Mouse (Mus musculus) midbrain, embryonic 12.5 days (tissue): ENCODE data around the gene Nkain2. TPM values are rescaled to one million over a fixed set of nuclear protein-coding genes. Genes with fewer than 3 reads are reported as not detected.

Experiments
- ATAC-seq: fragments of 200-750 bp; cut with Nextera tagmentation; 2 replicates; pipeline ENCODE4 v1.8.0; 2017; ENCODE audit warnings: low read depth, moderate TSS enrichment, moderate library complexity; ENCODE audit not compliant: low FRiP score
- H3K27ac ChIP-seq: fragments of 300-500 bp; sonication (generic); replicated peaks from 2 replicates; pipeline ENCODE4 v1.5.1; 2016; ENCODE audit warnings: mild to moderate bottlenecking
- H3K27me3 ChIP-seq: fragments of 300-500 bp; sonication (generic); 2 replicates; pipeline ENCODE4 v1.6.1; 2016; ENCODE audit warnings: mild to moderate bottlenecking
- H3K36me3 ChIP-seq: fragments of 300-500 bp; sonication (generic); 2 replicates; pipeline ENCODE4 v1.6.1; 2016
- H3K4me1 ChIP-seq: fragments of 300-500 bp; sonication (generic); 2 replicates; pipeline ENCODE4 v1.6.1; 2016
- H3K4me2 ChIP-seq: fragments of 300-500 bp; sonication (generic); replicated peaks from 2 replicates; pipeline ENCODE4 v1.6.1; 2016; ENCODE audit warnings: mild to moderate bottlenecking, moderate library complexity
- H3K4me3 ChIP-seq: fragments of 300-500 bp; sonication (generic); 2 replicates; pipeline ENCODE4 v1.5.1; 2016; ENCODE audit warnings: mild to moderate bottlenecking
- H3K9ac ChIP-seq: fragments of 300-500 bp; sonication (generic); replicated peaks from 2 replicates; pipeline ENCODE4 v1.6.1; 2016; ENCODE audit warnings: mild to moderate bottlenecking, moderate library complexity
- H3K9me3 ChIP-seq: fragments of 300-500 bp; sonication (generic); 2 replicates; pipeline ENCODE4 v1.6.1; 2016; ENCODE audit warnings: mild to moderate bottlenecking
- WGBS: fragments of 180-500 bp; shearing (Covaris S2); methylation state at CpG from one replicate; pipeline ENCODE4 v1.1.7; 2016; 5-methylcytosine and 5-hydroxymethylcytosine counted together
- polyA plus RNA-seq: library from polyadenylated mRNA; unstranded; fragments of >200 nt; fragmentation: Nextera tagmentation; extraction: Ambion mirVana; gene quantifications from 2 replicates; pipeline ENCODE4 v1.2.1, GENCODE M21; 2016

Nkain2 gene
- polyA plus RNA-seq, 1 experiment from 2014 or later: 3.3 TPM

GRCm38 (mm10) chr10:32536057-32536456 is 354.2 kb downstream of the Nkain2 start:
- H3K36me3 ChIP-seq: no peaks in the 10 kb centered on the region
- no peaks in the 10 kb centered on the region for H3K27me3 ChIP-seq
- no peaks in the 10 kb centered on the region for H3K9me3 ChIP-seq
- no peaks in the 10 kb centered on the region for H3K4me1 ChIP-seq
- no peak overlapping the region for H3K4me3 ChIP-seq
- no peak overlapping the region for H3K9ac ChIP-seq
- ATAC-seq: no peak
- WGBS: 58% methylated on average over 1 of the region's 1 CpGs
- H3K4me2 ChIP-seq: no peak overlapping the region
- no peak overlapping the region for H3K27ac ChIP-seq

GRCm38 (mm10) chr10:32510821-32511220 is 379.4 kb downstream of the Nkain2 start:
- ATAC-seq: no peak
- Histone ChIP-seq H3K4me1 (no peaks in the 10 kb centered on the region), H3K4me2 (no peak overlapping the region), H3K27ac (no peak overlapping the region), H3K36me3 (no peaks in the 10 kb centered on the region), H3K9me3 (no peaks in the 10 kb centered on the region), H3K27me3 (no peaks in the 10 kb centered on the region), H3K4me3 (no peak overlapping the region), H3K9ac (no peak overlapping the region)
- 95% methylated on average over 1 of the region's 1 CpGs for WGBS

- H3K9me3 ChIP-seq: no peaks in the 10 kb centered on the region
- H3K9ac ChIP-seq: no peak overlapping the region
- H3K36me3 ChIP-seq: no peaks in the 10 kb centered on the region
- ATAC-seq: no peak
- no peak overlapping the region for H3K27ac ChIP-seq
- no peak overlapping the region for H3K4me3 ChIP-seq
- 94% methylated on average over 1 of the region's 1 CpGs for WGBS
- no peak overlapping the region for H3K4me2 ChIP-seq
- no peaks in the 10 kb centered on the region for H3K27me3 ChIP-seq
- H3K4me1 ChIP-seq: no peaks in the 10 kb centered on the region
These were observed 395.6 kb downstream of the Nkain2 start for GRCm38 (mm10) chr10:32494591-32495182.

GRCm38 (mm10) chr10:32493600-32493999 is 396.7 kb downstream of the Nkain2 start:
- no peak overlapping the region for H3K4me3 ChIP-seq
- no peak for ATAC-seq
- H3K9me3 ChIP-seq: no peaks in the 10 kb centered on the region
- 71% methylated on average over 1 of the region's 1 CpGs for WGBS
- no peaks in the 10 kb centered on the region for H3K4me1 ChIP-seq
- H3K9ac ChIP-seq: no peak overlapping the region
- no peak overlapping the region for H3K27ac ChIP-seq
- no peaks in the 10 kb centered on the region for H3K36me3 ChIP-seq
- no peaks in the 10 kb centered on the region for H3K27me3 ChIP-seq
- H3K4me2 ChIP-seq: no peak overlapping the region

- no peak overlapping the region for H3K27ac ChIP-seq
- no peaks in the 10 kb centered on the region for H3K27me3 ChIP-seq
- no peaks in the 10 kb centered on the region for H3K9me3 ChIP-seq
- no peak overlapping the region for H3K4me3 ChIP-seq
- H3K36me3 ChIP-seq: no peaks in the 10 kb centered on the region
- no peak overlapping the region for H3K4me2 ChIP-seq
- H3K9ac ChIP-seq: no peak overlapping the region
- no peaks in the 10 kb centered on the region for H3K4me1 ChIP-seq
- 70% methylated on average over 2 of the region's 2 CpGs for WGBS
- ATAC-seq: no peak
These were observed 427.5 kb downstream of the Nkain2 start for GRCm38 (mm10) chr10:32462726-32463125.

- no peak for ATAC-seq
- no peak overlapping the region for H3K27ac ChIP-seq
- H3K4me2 ChIP-seq: no peak overlapping the region
- H3K27me3 ChIP-seq: no peaks in the 10 kb centered on the region
- no peaks in the 10 kb centered on the region for H3K36me3 ChIP-seq
- H3K9ac ChIP-seq: no peak overlapping the region
- H3K9me3 ChIP-seq: no peaks in the 10 kb centered on the region
- no peaks in the 10 kb centered on the region for H3K4me1 ChIP-seq
- no peak overlapping the region for H3K4me3 ChIP-seq
- WGBS: 80% methylated on average over 3 of the region's 3 CpGs
These were observed 450.2 kb downstream of the Nkain2 start for GRCm38 (mm10) chr10:32439932-32440519.

GRCm38 (mm10) chr10:32414228-32414627 is 476.0 kb downstream of the Nkain2 start:
- no peaks in the 10 kb centered on the region for H3K36me3 ChIP-seq
- ATAC-seq: no peak

GRCm38 (mm10) chr10:32411331-32411730 is 478.9 kb downstream of the Nkain2 start:
- H3K4me1 ChIP-seq: no peaks in the 10 kb centered on the region
- H3K9ac ChIP-seq: no peak overlapping the region
- no peak overlapping the region for H3K4me2 ChIP-seq
- WGBS: 85% methylated on average over 2 of the region's 2 CpGs
- no peak overlapping the region for H3K27ac ChIP-seq
- ATAC-seq: no peak
- no peaks in the 10 kb centered on the region for H3K27me3 ChIP-seq
- no peaks in the 10 kb centered on the region for H3K36me3 ChIP-seq
- H3K4me3 ChIP-seq: no peak overlapping the region
- H3K9me3 ChIP-seq: no peaks in the 10 kb centered on the region

More at GRCm38 (mm10) chr10:32414228-32414627, 476.0 kb downstream of the Nkain2 start:
- H3K27ac ChIP-seq: no peak overlapping the region
- H3K9me3 ChIP-seq: no peaks in the 10 kb centered on the region
- no peak overlapping the region for H3K9ac ChIP-seq
- no peaks in the 10 kb centered on the region for H3K4me1 ChIP-seq
- no peak overlapping the region for H3K4me2 ChIP-seq
- H3K27me3 ChIP-seq: no peaks in the 10 kb centered on the region
- no peak overlapping the region for H3K4me3 ChIP-seq

- H3K4me3 ChIP-seq: no peak overlapping the region
These were observed 489.3 kb downstream of the Nkain2 start for GRCm38 (mm10) chr10:32400961-32401360.

GRCm38 (mm10) chr10:32393859-32394521 is 496.3 kb downstream of the Nkain2 start:
- H3K4me2 ChIP-seq: no peak overlapping the region
- no peaks in the 10 kb centered on the region for H3K4me1 ChIP-seq
- no peak overlapping the region for H3K9ac ChIP-seq
- H3K4me3 ChIP-seq: no peak overlapping the region
- 91% methylated on average over 1 of the region's 1 CpGs for WGBS
- no peak overlapping the region for H3K27ac ChIP-seq
- H3K36me3 ChIP-seq: no peaks in the 10 kb centered on the region
- no peaks in the 10 kb centered on the region for H3K9me3 ChIP-seq
- ATAC-seq: no peak
- H3K27me3 ChIP-seq: no peaks in the 10 kb centered on the region

More at GRCm38 (mm10) chr10:32400961-32401360, 489.3 kb downstream of the Nkain2 start:
- H3K27me3 ChIP-seq: no peaks in the 10 kb centered on the region
- no peaks in the 10 kb centered on the region for H3K4me1 ChIP-seq
- no peaks in the 10 kb centered on the region for H3K9me3 ChIP-seq
- no peak overlapping the region for H3K4me2 ChIP-seq
- ATAC-seq: no peak
- 83% methylated on average over 1 of the region's 1 CpGs for WGBS
- no peak overlapping the region for H3K27ac ChIP-seq
- no peak overlapping the region for H3K9ac ChIP-seq
- H3K36me3 ChIP-seq: no peaks in the 10 kb centered on the region

- H3K9ac ChIP-seq: no peak overlapping the region
- no peaks in the 10 kb centered on the region for H3K4me1 ChIP-seq
- H3K27me3 ChIP-seq: no peaks in the 10 kb centered on the region
- H3K27ac ChIP-seq: no peak overlapping the region
- ATAC-seq: no peak
- no peaks in the 10 kb centered on the region for H3K9me3 ChIP-seq
- WGBS: 98% methylated on average over 1 of the region's 1 CpGs
- no peak overlapping the region for H3K4me3 ChIP-seq
- H3K36me3 ChIP-seq: no peaks in the 10 kb centered on the region
- H3K4me2 ChIP-seq: no peak overlapping the region
These were observed 496.9 kb downstream of the Nkain2 start for GRCm38 (mm10) chr10:32393326-32393725.

- WGBS: 92% methylated on average over 9 of the region's 9 CpGs
- H3K36me3 ChIP-seq: no peaks in the 10 kb centered on the region
- H3K4me1 ChIP-seq: no peaks in the 10 kb centered on the region
- no peaks in the 10 kb centered on the region for H3K27me3 ChIP-seq
- ATAC-seq: no peak
- peaks cover 5% of the 10 kb centered on the region for H3K9me3 ChIP-seq
- H3K4me3 ChIP-seq: no peak overlapping the region
- H3K27ac ChIP-seq: no peak overlapping the region
- no peak overlapping the region for H3K9ac ChIP-seq
- no peak overlapping the region for H3K4me2 ChIP-seq
These were observed 577.5 kb downstream of the Nkain2 start for GRCm38 (mm10) chr10:32312754-32313153.
